Mouse (Mus musculus) stomach, embryonic 15.5 days (tissue): ENCODE measurements at regions not wholly inside any gene's neighbourhood (a gene's known extent, or its start where the extent isn't known, plus 50 kb on each side); places are given as distances from the start of the nearest gene placed in this dataset.

Experiments used
- ATAC-seq: fragments of 200-750 bp; cut with Nextera tagmentation; 2 replicates; pipeline ENCODE4 v1.8.0; 2017; ENCODE audit warnings: low read depth, moderate number of reproducible peaks, moderate TSS enrichment; ENCODE audit not compliant: insufficient read depth, low FRiP score
- H3K27ac ChIP-seq: fragments of 300-500 bp; sonication (generic); 2 replicates; pipeline ENCODE4 v1.5.1; 2015; ENCODE audit warnings: mild to moderate bottlenecking, inconsistent platforms
- H3K27me3 ChIP-seq: fragments of 300-500 bp; sonication (generic); replicated peaks from 2 replicates; pipeline ENCODE4 v1.6.1; 2015; ENCODE audit warnings: inconsistent platforms
- H3K36me3 ChIP-seq: fragments of 300-500 bp; sonication (generic); 2 replicates; pipeline ENCODE4 v1.6.1; 2015; ENCODE audit warnings: inconsistent platforms
- H3K4me1 ChIP-seq: fragments of 300-500 bp; sonication (generic); 2 replicates; pipeline ENCODE4 v1.6.1; 2015; ENCODE audit warnings: inconsistent platforms
- H3K4me2 ChIP-seq: fragments of 300-500 bp; sonication (generic); 2 replicates; pipeline ENCODE4 v1.6.1; 2015; ENCODE audit warnings: mild to moderate bottlenecking, inconsistent platforms
- H3K4me3 ChIP-seq: fragments of 300-500 bp; sonication (generic); replicated peaks from 2 replicates; pipeline ENCODE4 v1.5.1; 2015; ENCODE audit warnings: inconsistent platforms
- H3K9ac ChIP-seq: fragments of 300-500 bp; sonication (generic); 2 replicates; pipeline ENCODE4 v1.6.1; 2015; ENCODE audit warnings: inconsistent platforms
- H3K9me3 ChIP-seq: fragments of 300-500 bp; sonication (generic); 2 replicates; pipeline ENCODE4 v1.6.1; 2016; ENCODE audit warnings: inconsistent platforms
- WGBS: fragments of 180-500 bp; shearing (Covaris S2); methylation state at CpG from one replicate; pipeline ENCODE4 v1.1.7; 2015; 5-methylcytosine and 5-hydroxymethylcytosine counted together

DNA sequence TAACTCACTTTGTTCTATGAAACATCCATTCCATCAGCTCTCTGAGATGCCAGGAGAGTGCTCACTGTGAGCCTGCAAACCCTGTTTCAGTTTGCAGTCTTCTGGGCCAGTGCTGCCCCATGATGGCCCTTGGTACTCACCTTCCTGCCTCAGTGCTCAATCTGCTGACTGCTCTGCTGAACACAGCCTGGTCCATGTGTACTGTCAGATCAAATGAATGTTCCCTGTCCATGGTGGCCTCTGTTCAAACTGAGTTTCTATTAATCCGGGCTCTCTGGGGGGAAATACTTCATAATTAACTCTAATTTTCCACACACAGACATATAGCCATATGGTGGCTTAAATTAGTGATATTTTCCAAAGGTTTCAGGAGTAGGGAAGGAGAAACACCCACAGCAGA lies 503.3 kb downstream of the Tmem132b start:
- no peak for ATAC-seq
- 68% methylated on average over 1 of the region's 1 CpGs for WGBS
- no peaks in the 10 kb centered on the region for H3K27me3 ChIP-seq

DNA sequence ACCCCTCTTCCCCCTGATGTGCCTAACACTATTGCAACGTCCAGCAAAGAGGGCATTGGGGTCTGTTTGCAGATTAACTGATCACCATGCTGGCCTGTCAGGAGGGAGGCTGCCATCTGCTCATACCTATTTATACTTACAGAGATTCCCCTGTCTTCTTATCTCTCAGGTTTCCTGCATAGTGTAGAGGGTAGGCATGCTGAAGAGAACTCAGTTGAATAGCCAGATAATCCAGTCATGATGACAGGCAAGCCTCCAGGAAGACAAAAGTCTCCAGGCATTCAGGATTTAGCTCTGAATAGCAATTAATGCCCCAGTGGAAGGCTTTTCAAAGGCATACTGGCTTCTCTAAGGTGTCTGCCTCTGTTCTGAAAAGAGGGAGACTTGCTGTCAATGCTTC lies 505.1 kb downstream of the Tmem132b start:
- no peak overlapping the region for H3K4me2 ChIP-seq
- no peaks in the 10 kb centered on the region for H3K27me3 ChIP-seq
- no peak overlapping the region for H3K4me3 ChIP-seq
- no peaks in the 10 kb centered on the region for H3K4me1 ChIP-seq
- no peaks in the 10 kb centered on the region for H3K9me3 ChIP-seq
- H3K9ac ChIP-seq = no peak overlapping the region
- no peak overlapping the region for H3K27ac ChIP-seq
- WGBS = 6% methylated on average over 1 of the region's 1 CpGs
- no peaks in the 10 kb centered on the region for H3K36me3 ChIP-seq
- ATAC-seq = no peak

More for the DNA sequence above, 503.3 kb downstream of the Tmem132b start:
- Histone ChIP-seq H3K4me3 (no peak overlapping the region), H3K4me1 (no peaks in the 10 kb centered on the region), H3K9ac (no peak overlapping the region), H3K36me3 (no peaks in the 10 kb centered on the region), H3K9me3 (no peaks in the 10 kb centered on the region), H3K27ac (no peak overlapping the region), H3K4me2 (no peak overlapping the region)

DNA sequence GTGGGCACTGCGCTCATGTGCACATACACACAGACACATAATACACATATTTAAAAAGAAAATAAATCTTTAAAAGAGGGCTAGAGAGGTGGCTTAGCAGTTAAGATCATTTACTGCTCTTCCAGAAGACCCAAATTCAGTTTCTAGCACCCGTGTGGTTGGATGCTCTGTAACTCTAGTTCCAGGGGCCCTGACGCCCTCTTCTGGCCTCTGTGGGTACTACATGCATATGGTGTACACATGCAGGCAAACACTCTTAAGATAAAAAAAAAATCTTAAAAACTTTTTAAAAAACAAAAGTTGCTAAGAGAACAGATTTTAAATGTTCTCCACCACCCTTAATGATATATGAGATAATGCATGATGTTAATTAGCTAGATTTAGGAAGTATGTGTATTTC lies 514.2 kb downstream of the Tmem132b start:
- H3K27ac ChIP-seq = no peak overlapping the region
- no peak overlapping the region for H3K9ac ChIP-seq
- H3K4me1 ChIP-seq = no peaks in the 10 kb centered on the region
- no peaks in the 10 kb centered on the region for H3K36me3 ChIP-seq
- ATAC-seq = no peak
- no peaks in the 10 kb centered on the region for H3K27me3 ChIP-seq
- 86% methylated on average over 3 of the region's 3 CpGs for WGBS
- no peak overlapping the region for H3K4me2 ChIP-seq
- H3K4me3 ChIP-seq = no peak overlapping the region
- no peaks in the 10 kb centered on the region for H3K9me3 ChIP-seq

DNA sequence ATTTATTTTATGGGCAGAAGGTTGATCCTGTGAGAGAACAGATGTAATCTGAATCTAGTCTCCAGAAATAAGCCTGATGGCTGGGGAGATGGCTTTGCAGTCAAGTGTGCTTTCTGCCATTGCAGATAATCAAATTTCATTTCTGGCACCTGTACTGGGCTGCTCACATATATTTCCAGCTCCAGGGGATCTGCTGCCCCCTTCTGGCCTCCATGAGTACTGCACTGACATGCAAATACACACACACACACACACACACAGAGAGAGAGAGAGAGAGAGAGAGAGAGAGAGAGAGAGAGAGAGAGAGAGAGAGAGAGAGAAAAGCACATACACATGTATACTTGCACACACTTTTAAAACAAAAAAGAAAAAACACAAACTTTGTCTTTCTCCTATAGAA lies 532.1 kb downstream of the Tmem132b start:
- Histone ChIP-seq H3K27ac (no peak overlapping the region), H3K27me3 (no peaks in the 10 kb centered on the region), H3K4me2 (no peak overlapping the region), H3K4me1 (no peaks in the 10 kb centered on the region), H3K9me3 (no peaks in the 10 kb centered on the region), H3K4me3 (no peak overlapping the region), H3K9ac (no peak overlapping the region), H3K36me3 (no peaks in the 10 kb centered on the region)
- ATAC-seq = no peak

DNA sequence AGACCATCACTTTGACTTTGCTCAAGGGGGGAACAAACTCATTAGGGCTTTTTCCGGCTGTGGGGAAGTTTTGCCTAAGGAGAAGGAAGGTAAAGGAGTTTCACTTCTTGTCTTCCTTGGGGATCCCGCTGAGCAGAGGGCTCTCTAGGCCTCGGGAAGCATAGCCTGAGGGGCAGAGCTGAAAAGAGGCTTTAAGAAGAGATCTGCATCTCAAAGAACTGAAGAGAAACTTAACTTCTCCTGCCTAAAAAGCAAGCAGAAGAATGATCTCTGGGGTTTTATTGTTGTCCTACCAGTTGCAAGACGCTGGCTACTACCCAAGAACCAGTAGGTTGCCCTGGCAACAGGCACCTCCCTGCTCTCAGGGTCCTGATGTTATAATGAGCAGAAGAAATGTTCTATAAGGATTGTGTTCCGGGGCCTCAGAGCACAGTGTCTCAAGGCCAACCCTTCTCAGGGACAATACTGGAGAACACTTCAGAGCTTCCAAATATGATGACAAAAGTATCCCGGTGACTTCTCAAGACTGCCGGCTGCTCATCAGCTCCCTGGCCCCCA lies 547.8 kb downstream of the Tmem132b start:
- no peak for ATAC-seq
- H3K4me1 ChIP-seq = no peaks in the 10 kb centered on the region
- WGBS = 46% methylated on average over 7 of the region's 7 CpGs

DNA sequence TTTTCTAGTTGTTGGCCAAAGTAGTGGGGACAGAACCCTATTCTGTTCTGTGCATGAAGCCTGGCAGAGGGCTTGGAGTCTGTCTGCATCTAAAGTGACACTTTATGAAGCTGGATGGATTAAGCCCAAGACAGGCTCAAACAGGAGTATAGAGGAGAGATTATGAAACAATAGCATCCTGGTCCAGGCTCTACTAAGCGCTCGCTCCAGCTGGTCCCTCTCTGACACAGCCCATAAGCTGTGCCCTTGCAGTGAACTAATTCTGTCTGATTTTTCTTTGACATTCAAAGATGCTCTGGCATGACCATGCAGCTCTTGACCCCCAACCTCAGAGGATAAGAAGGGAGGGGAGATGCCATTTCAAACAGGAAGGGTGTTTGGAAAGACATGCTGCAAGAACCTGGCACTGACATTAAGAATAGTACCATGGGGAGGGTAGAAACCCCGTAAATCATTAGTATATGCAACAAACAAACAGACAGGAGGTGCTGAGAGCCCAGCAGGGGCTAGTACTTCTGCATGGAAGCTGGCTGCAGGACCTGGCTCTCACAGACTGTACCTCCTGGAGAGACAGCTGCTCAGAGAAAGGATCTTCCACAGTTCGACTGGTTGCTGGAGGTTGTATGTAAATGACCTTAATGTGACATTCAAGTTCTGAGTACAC lies 556.8 kb downstream of the Tmem132b start:
- H3K36me3 ChIP-seq = no peaks in the 10 kb centered on the region
- no peaks in the 10 kb centered on the region for H3K4me1 ChIP-seq
- no peak overlapping the region for H3K4me3 ChIP-seq
- WGBS = 54% methylated on average over 4 of the region's 4 CpGs
- H3K4me2 ChIP-seq = no peak overlapping the region
- ATAC-seq = no peak
- H3K9ac ChIP-seq = no peak overlapping the region
- H3K27ac ChIP-seq = no peak overlapping the region
- no peaks in the 10 kb centered on the region for H3K9me3 ChIP-seq
- H3K27me3 ChIP-seq = no peaks in the 10 kb centered on the region

More for the DNA sequence above, 547.8 kb downstream of the Tmem132b start:
- Histone ChIP-seq H3K4me3 (no peak overlapping the region), H3K9ac (no peak overlapping the region), H3K4me2 (no peak overlapping the region), H3K27ac (no peak overlapping the region), H3K9me3 (no peaks in the 10 kb centered on the region), H3K27me3 (no peaks in the 10 kb centered on the region), H3K36me3 (no peaks in the 10 kb centered on the region)

DNA sequence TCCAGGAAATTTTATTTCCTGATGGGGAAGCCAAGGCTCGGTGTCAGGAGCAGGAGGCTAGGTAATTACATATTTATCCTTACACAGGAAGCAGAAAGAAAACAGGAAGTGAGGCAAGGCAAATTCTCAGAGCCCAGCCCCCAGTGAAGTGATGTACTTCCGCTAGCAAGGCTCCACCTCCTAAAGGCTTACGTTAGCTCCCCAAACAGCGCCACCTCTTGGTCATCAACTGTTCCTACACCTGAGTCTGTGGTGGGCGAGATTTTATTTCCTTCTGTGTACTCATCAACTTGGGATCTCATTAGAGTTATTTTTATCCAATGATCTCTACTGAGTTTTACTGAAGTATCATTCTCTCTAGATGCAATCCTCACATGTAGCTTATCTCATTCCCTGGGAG lies 561.6 kb downstream of the Tmem132b start:
- 85% methylated on average over 5 of the region's 5 CpGs for WGBS
- Histone ChIP-seq H3K9me3 (no peaks in the 10 kb centered on the region), H3K27ac (no peak overlapping the region), H3K27me3 (no peaks in the 10 kb centered on the region), H3K4me1 (no peaks in the 10 kb centered on the region), H3K9ac (no peak overlapping the region), H3K36me3 (no peaks in the 10 kb centered on the region), H3K4me3 (no peak overlapping the region), H3K4me2 (no peak overlapping the region)
- ATAC-seq = no peak

DNA sequence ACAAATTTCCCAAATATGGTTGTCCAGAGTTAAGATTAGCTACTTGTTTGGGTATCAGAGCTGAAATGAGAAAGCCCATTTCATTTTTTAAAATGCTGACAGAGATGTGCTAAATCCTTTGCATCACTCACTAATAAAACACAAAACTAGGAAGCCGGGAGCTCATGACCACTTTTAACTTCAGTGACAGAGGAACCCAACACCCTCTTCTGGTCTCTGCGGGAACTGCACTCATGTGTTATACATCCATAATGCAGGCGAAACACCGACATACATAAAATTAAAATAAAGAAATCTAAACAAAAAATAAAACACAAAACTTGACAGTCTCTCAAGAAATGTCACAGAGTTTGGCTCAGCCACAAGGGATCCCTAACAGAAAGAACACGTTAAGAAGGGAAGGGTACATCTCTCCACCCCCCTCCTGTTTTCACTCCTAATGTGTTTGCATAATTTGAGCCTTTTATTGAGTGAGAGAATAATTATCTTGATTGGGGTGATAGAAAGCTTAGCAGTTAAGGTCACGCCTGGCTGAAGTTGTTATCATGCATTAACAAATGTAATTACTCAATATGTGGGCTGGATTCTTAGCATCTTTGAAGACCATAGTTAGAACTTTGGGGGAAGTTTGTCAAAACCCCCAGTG lies 565.2 kb downstream of the Tmem132b start:
- Histone ChIP-seq H3K9ac (no peak overlapping the region), H3K27me3 (no peaks in the 10 kb centered on the region), H3K27ac (no peak overlapping the region), H3K4me3 (no peak overlapping the region), H3K4me1 (no peaks in the 10 kb centered on the region), H3K9me3 (no peaks in the 10 kb centered on the region), H3K36me3 (no peaks in the 10 kb centered on the region), H3K4me2 (no peak overlapping the region)
- WGBS = 76% methylated on average over 6 of the region's 6 CpGs
- ATAC-seq = no peak

DNA sequence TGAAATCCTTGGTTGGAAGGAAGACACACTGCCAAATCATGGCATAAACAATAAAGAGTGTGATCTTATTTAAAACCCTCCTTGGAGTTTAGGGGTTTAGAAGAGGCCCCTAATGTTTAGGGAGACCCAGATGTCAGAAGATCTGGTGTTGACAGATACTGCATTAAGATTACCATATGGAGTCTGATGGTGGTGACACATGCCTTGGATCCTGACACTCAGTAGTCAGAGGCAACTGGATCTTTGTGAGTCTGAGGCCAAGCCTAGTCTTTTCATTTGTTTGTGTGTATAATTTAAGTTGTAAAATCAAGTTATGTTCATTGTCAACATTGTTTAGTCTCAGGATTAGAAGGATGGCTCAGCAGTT lies 565.7 kb downstream of the Tmem132b start:
- no peak for ATAC-seq
- no peaks in the 10 kb centered on the region for H3K36me3 ChIP-seq
- no peaks in the 10 kb centered on the region for H3K27me3 ChIP-seq
- no peaks in the 10 kb centered on the region for H3K9me3 ChIP-seq
- H3K4me3 ChIP-seq = no peak overlapping the region
- H3K4me1 ChIP-seq = no peaks in the 10 kb centered on the region
- H3K27ac ChIP-seq = no peak overlapping the region
- H3K4me2 ChIP-seq = no peak overlapping the region
- H3K9ac ChIP-seq = no peak overlapping the region

DNA sequence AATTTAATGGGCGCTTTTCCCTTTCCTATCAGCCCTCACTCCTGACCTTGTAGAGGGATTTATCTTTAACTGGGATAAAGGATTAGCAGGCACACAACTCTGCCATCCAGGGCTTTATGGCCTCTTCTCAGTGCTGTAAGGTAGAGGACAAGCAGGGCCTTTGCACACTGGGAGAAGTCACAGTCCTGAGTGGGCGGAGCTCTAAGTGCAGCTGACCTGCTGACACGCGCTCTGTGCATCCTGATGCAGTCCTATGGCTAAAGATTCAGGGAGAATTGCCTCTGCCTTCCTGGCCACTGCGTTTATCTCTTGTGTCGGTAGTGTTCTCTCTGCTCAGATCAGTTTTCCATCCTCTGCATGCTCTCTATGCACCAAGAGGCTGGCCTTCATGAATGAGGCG lies 566.9 kb downstream of the Tmem132b start:
- Histone ChIP-seq H3K4me1 (no peaks in the 10 kb centered on the region), H3K4me3 (no peak overlapping the region), H3K9me3 (no peaks in the 10 kb centered on the region), H3K27ac (no peak overlapping the region), H3K4me2 (no peak overlapping the region), H3K36me3 (no peaks in the 10 kb centered on the region), H3K27me3 (no peaks in the 10 kb centered on the region), H3K9ac (no peak overlapping the region)
- 74% methylated on average over 7 of the region's 7 CpGs for WGBS
- ATAC-seq = no peak

DNA sequence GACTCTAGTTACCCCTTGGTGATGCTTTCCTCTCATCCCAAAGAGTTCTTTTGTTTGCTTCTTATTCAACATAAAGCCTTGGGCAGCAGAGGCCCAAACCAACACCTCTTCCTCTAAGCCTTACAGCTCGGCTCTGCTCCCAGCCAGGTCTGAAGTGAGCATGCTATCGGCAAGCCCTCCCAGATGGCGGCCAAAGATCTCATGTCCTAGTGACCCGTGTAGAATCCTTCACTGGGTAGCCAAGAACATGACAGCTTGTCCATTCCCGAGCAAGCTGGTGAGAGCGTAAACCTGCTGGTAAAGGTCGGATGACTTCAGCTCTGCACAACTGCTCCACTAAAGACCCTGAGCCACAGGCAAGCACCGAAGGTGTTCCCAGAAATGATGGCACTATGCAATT lies 568.4 kb downstream of the Tmem132b start:
- Histone ChIP-seq H3K4me2 (no peak overlapping the region), H3K27me3 (no peaks in the 10 kb centered on the region), H3K9ac (no peak overlapping the region), H3K27ac (no peak overlapping the region), H3K9me3 (no peaks in the 10 kb centered on the region), H3K36me3 (no peaks in the 10 kb centered on the region), H3K4me3 (no peak overlapping the region), H3K4me1 (no peaks in the 10 kb centered on the region)
- 81% methylated on average over 8 of the region's 8 CpGs for WGBS
- ATAC-seq = no peak

DNA sequence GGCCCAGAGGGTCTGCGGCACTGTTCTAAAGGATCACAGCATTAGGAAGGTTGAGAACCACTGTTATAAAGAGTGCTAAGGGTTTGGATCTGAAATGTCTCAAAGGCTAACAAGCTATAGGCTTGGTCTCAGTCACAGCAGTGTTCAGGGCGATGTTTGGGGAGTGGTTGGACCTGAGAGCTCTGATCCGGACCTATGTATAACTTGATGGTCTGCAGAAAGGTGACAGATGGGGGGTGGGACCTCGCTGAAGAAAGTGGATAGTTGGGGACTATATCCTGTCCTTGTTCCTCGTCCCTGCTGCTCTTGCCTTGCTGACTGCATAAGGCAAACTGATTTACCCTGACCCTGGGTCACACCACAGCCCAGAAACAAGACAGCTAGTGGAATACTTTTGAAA lies 572.9 kb downstream of the Tmem132b start:
- Histone ChIP-seq H3K27ac (no peak overlapping the region), H3K9ac (no peak overlapping the region), H3K4me3 (no peak overlapping the region), H3K4me1 (no peaks in the 10 kb centered on the region), H3K9me3 (no peaks in the 10 kb centered on the region), H3K36me3 (no peaks in the 10 kb centered on the region), H3K4me2 (no peak overlapping the region), H3K27me3 (no peaks in the 10 kb centered on the region)
- ATAC-seq = no peak
- WGBS = 77% methylated on average over 5 of the region's 5 CpGs

DNA sequence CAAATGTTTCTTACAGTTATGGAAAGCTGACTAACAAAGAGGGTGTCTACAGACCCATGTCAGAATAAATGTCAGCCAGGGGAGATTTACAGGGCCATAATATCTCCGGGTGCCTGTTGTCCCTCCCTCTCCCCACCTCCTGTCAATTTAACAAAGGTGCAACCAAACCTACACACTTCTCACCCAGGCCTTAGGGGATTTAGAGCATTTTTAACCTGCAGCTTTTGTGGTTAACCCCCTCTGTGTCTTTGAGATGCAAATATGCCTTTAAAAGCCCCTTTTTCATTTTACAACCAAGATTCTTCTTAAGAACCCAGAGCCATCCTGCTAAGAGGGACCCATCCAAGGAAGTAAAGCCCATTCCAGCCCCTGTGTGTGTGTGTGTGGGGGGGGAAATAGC lies 573.3 kb downstream of the Tmem132b start:
- no peak for ATAC-seq
- no peaks in the 10 kb centered on the region for H3K9me3 ChIP-seq
- no peaks in the 10 kb centered on the region for H3K36me3 ChIP-seq
- no peak overlapping the region for H3K27ac ChIP-seq
- no peak overlapping the region for H3K4me3 ChIP-seq
- 60% methylated on average over 1 of the region's 1 CpGs for WGBS
- H3K9ac ChIP-seq = no peak overlapping the region
- H3K4me1 ChIP-seq = no peaks in the 10 kb centered on the region
- no peak overlapping the region for H3K4me2 ChIP-seq
- no peaks in the 10 kb centered on the region for H3K27me3 ChIP-seq
